Mouse (Mus musculus): ENCODE measurements around the gene F9. TPM values are rescaled to one million over a fixed set of nuclear protein-coding genes. Genes with fewer than 3 reads are reported as not detected.
A peak's percentile ranks its signal among the peaks of the same experiment; 100 is the strongest.

F9 gene
- polyA plus RNA-seq, 1 experiment from 2014 or later = 0.29 TPM

GRCm38 (mm10) chrX:60054745-60055144 is 55.5 kb downstream of the F9 start:
- Histone ChIP-seq H3K36me3 (ENCODE audit: control insufficient read depth, insufficient read depth, low read length) (no peaks in the 10 kb centered on the region), H3K4me2 (no peak overlapping the region), H3K4me1 (replicated peaks; ENCODE audit: control insufficient read depth, insufficient read depth, low read length) (no peaks in the 10 kb centered on the region), H3K27ac (ENCODE audit: low read depth, low read length) (no peak overlapping the region), H3K27me3 (replicated peaks; ENCODE audit: control insufficient read depth, insufficient read depth, low read length) (no peaks in the 10 kb centered on the region), H3K9me3 (ENCODE audit: control insufficient read depth, low read length) (no peaks in the 10 kb centered on the region), H3K4me3 (ENCODE audit: low read depth, low read length) (no peak overlapping the region), H3K9ac (ENCODE audit: low read depth, low read length) (no peak overlapping the region)
- WGBS = 84% methylated on average over 1 of the region's 1 CpGs
- ATAC-seq (replicated peaks; ENCODE audit: low FRiP score) (no peak), DNase-seq (ENCODE audit: low spot score) (no peak)

- Histone ChIP-seq H3K27ac (ENCODE audit: low read depth, low read length) (no peak overlapping the region), H3K4me3 (ENCODE audit: low read depth, low read length) (no peak overlapping the region), H3K9ac (ENCODE audit: low read depth, low read length) (no peak overlapping the region), H3K27me3 (replicated peaks; ENCODE audit: control insufficient read depth, insufficient read depth, low read length) (no peaks in the 10 kb centered on the region), H3K4me2 (no peak overlapping the region), H3K36me3 (ENCODE audit: control insufficient read depth, insufficient read depth, low read length) (no peaks in the 10 kb centered on the region), H3K9me3 (ENCODE audit: control insufficient read depth, low read length) (no peaks in the 10 kb centered on the region), H3K4me1 (replicated peaks; ENCODE audit: control insufficient read depth, insufficient read depth, low read length) (no peaks in the 10 kb centered on the region)
- peak; percentile 20; the same call in 1 of the 2 replicates for ATAC-seq (replicated peaks; ENCODE audit: low FRiP score)
- WGBS = 76% methylated on average over 9 of the region's 9 CpGs
- no peak for DNase-seq (ENCODE audit: low spot score)
These were observed 55.9 kb downstream of the F9 start for GRCm38 (mm10) chrX:60055185-60055584.

GRCm38 (mm10) chrX:60075359-60075758 is 76.1 kb downstream of the F9 start:
- H3K4me2 ChIP-seq = no peak overlapping the region

More at GRCm38 (mm10) chrX:60075359-60075758, 76.1 kb downstream of the F9 start:
- Histone ChIP-seq H3K9me3 (ENCODE audit: control insufficient read depth, low read length) (no peaks in the 10 kb centered on the region), H3K4me1 (replicated peaks; ENCODE audit: control insufficient read depth, insufficient read depth, low read length) (no peaks in the 10 kb centered on the region), H3K4me3 (ENCODE audit: low read depth, low read length) (no peak overlapping the region), H3K36me3 (ENCODE audit: control insufficient read depth, insufficient read depth, low read length) (no peaks in the 10 kb centered on the region), H3K9ac (ENCODE audit: low read depth, low read length) (no peak overlapping the region), H3K27me3 (replicated peaks; ENCODE audit: control insufficient read depth, insufficient read depth, low read length) (no peaks in the 10 kb centered on the region), H3K27ac (ENCODE audit: low read depth, low read length) (no peak overlapping the region)
- DNase-seq (ENCODE audit: low spot score) (no peak), ATAC-seq (replicated peaks; ENCODE audit: low FRiP score) (no peak)
- WGBS = 91% methylated on average over 1 of the region's 1 CpGs

Other genes starting within 250 kb of the F9 start
- gene Mcf2, start 179.6 kb downstream of the F9 start, polyA plus RNA-seq (2014; fragmentation: Nextera tagmentation; extraction: Ambion mirVana) = 0.05 and 0.10 TPM in 2 replicates

All from liver, embryonic 11.5 days (tissue).